Mouse (Mus musculus): ENCODE measurements around the gene Dlgap1.

DNA sequence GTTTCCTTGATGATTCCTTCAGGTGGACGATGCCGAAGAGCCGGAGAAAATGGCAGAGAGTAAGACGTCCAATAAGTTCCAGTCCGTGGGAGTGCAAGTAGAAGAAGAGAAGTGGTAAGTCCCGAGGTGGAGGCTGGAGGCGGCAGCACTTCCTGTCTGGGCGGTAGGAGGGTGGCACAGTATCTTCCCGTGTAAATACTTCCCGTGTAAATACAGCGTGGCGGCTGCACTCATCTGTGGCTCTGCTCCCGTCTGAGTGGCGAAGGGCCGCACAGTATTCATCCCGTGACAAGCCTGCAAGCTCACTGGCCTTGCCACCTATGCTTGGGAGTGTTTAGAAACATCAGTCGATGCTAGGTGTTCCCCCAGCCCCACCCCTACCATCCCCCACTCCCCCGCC lies 797.1 kb downstream of the Dlgap1 start:
- TF ChIP-seq POLR2A (IDR thresholded peaks at IDR 0.05; ENCODE audit: low read depth, low read length) (no peak), CTCF (IDR thresholded peaks at IDR 0.05; ENCODE audit: borderline replicate concordance, insufficient read depth, low read length) (no peak)

All from embryonic fibroblast, embryonic 13.5 days (primary cell).